Comparison of ENCODE assay signal across 12 mouse cellular contexts in the genomic region with DNA sequence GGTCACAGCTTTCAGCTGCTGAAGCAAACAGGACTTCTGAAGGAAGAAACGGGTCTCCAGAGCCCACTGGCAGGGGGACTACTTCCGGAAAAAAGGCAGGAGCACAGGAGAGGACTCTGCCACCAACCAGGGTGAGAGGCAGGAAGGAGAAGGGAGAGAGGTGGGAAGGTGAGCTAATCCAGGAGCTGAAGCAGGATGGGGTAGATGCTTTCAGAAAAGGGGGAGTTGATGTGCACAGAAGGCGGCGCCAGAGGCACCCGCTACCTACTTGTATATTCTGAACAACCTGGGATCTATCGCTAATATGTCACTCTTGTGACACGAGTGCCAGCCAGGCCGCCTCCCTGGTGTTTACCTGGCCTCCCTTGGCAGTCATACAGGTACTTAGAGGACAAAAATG. TPM values are rescaled to one million over a fixed set of nuclear protein-coding genes. Genes with fewer than 3 reads are reported as not detected.
DNase-seq lines count a peak whose midpoint lies in the region; ATAC-seq lines count a peak whose summit lies in the region.
"Had no signal": no experiment of that assay in that cellular context is flagged by ENCODE, and none has a peak within 500 bp of the region (broad histone marks: within the 10 kb centered on the region; RNA-seq: fewer than 3 reads in every experiment).

Gene Lrrc3c, plus strand, starts transcription at position 301 of the 400 bp plus-strand sequence.

- no peak within 1 kb of the TSS for H3K4me3 ChIP-seq in heart, embryonic 12.5 days
- no peak within 1 kb of the TSS for H3K4me3 ChIP-seq in liver, embryonic 13.5 days (replicated peaks)
- peak within 1 kb of the TSS; percentile 19; the same call in 1 of the 2 replicates for H3K4me3 ChIP-seq in brown adipose tissue, adult 24 weeks (ENCODE audit: insufficient read depth, low read depth, low read length)
- H3K4me3 ChIP-seq in limb, embryonic 11.5 days (ENCODE audit: low read depth, low read length), result no peak within 1 kb of the TSS
- H3K4me3 ChIP-seq: liver, embryonic 15.5 days had no signal

- WGBS in heart, embryonic 12.5 days, result 86% methylated on average over 8 of the region's 8 CpGs
- WGBS in liver, embryonic 13.5 days (ENCODE audit: insufficient replicate concordance), result 73% methylated on average over 8 of the region's 8 CpGs
- 88% methylated on average over 8 of the region's 8 CpGs for WGBS in limb, embryonic 11.5 days

- H3K36me3 ChIP-seq in heart, embryonic 12.5 days, result no peaks in the 10 kb centered on the region
- no peaks in the 10 kb centered on the region for H3K36me3 ChIP-seq in liver, embryonic 13.5 days
- H3K36me3 ChIP-seq in limb, embryonic 11.5 days (ENCODE audit: control insufficient read depth, insufficient read depth, low read length), result no peaks in the 10 kb centered on the region
- H3K36me3 ChIP-seq: liver, embryonic 15.5 days had no signal

- H3K4me1 ChIP-seq in heart, embryonic 12.5 days (replicated peaks), result peaks cover 40% of the 10 kb centered on the region
- H3K4me1 ChIP-seq in liver, embryonic 13.5 days (replicated peaks), result peaks cover 22% of the 10 kb centered on the region
- H3K4me1 ChIP-seq in brown adipose tissue, adult 24 weeks (ENCODE audit: control insufficient read depth, insufficient read depth, insufficient read length, low read length), result no peaks in the 10 kb centered on the region; the same call in 1 of the 2 replicates
- H3K4me1 ChIP-seq in limb, embryonic 11.5 days (ENCODE audit: control insufficient read depth, insufficient read depth, low read length), result peaks cover 2% of the 10 kb centered on the region; the same call in 1 of the 2 replicates

- no peaks in the 10 kb centered on the region for H3K9me3 ChIP-seq in heart, embryonic 12.5 days (replicated peaks)
- H3K9me3 ChIP-seq in liver, embryonic 13.5 days (replicated peaks), result no peaks in the 10 kb centered on the region
- H3K9me3 ChIP-seq in limb, embryonic 11.5 days (ENCODE audit: control insufficient read depth, low read length), result no peaks in the 10 kb centered on the region
- H3K9me3 ChIP-seq: liver, embryonic 15.5 days had no signal

- H3K4me2 ChIP-seq in heart, embryonic 12.5 days, result peak within 1 kb of the TSS; percentile 31; the same call in 1 of the 2 replicates
- no peak within 1 kb of the TSS for H3K4me2 ChIP-seq in liver, embryonic 13.5 days
- no peak within 1 kb of the TSS for H3K4me2 ChIP-seq in limb, embryonic 11.5 days (ENCODE audit: low read depth, severe bottlenecking)
- H3K4me2 ChIP-seq: liver, embryonic 15.5 days had no signal

- H3K9ac ChIP-seq in heart, embryonic 12.5 days, result peak within 1 kb of the TSS; percentile 27; the same call in 1 of the 2 replicates
- no peak within 1 kb of the TSS for H3K9ac ChIP-seq in liver, embryonic 13.5 days
- H3K9ac ChIP-seq in limb, embryonic 11.5 days (ENCODE audit: low read length), result 0 out of 2 replicates have a peak within 1 kb of the TSS, but pooled peaks have one; percentile 2
- H3K9ac ChIP-seq: liver, embryonic 15.5 days had no signal

- H3K27ac ChIP-seq in heart, embryonic 12.5 days (ENCODE audit: poor library complexity, severe bottlenecking), result no peak within 1 kb of the TSS
- peak within 1 kb of the TSS; percentile 16; the same call in 1 of the 2 replicates for H3K27ac ChIP-seq in liver, embryonic 13.5 days
- H3K27ac ChIP-seq in brown adipose tissue, adult 24 weeks (replicated peaks; ENCODE audit: low read depth, low read length), result no peak within 1 kb of the TSS
- no peak within 1 kb of the TSS for H3K27ac ChIP-seq in limb, embryonic 11.5 days (replicated peaks; ENCODE audit: low read depth, low read length)
- H3K27ac ChIP-seq: liver, embryonic 15.5 days had no signal

- DNase-seq in heart, adult 18-20 months, result no peak
- no peak for DNase-seq in liver, embryonic 13.5 days
- no peak for DNase-seq in liver
- DNase-seq in limb, embryonic 11.5 days (ENCODE audit: low spot score), result no peak
- DNase-seq in frontal cortex, postnatal 10 days (ENCODE audit: low spot score in 2 of 2), result no peak
- DNase-seq: adrenal gland, adult 8-10 months had no signal

- peaks cover 27% of the 10 kb centered on the region for H3K27me3 ChIP-seq in heart, embryonic 12.5 days (replicated peaks)
- H3K27me3 ChIP-seq in liver, embryonic 13.5 days, result peaks cover 52% of the 10 kb centered on the region
- peaks cover 10% of the 10 kb centered on the region for H3K27me3 ChIP-seq in limb, embryonic 11.5 days (ENCODE audit: control insufficient read depth, insufficient read depth, low read length)

- ATAC-seq in heart, embryonic 12.5 days (ENCODE audit: insufficient number of reproducible peaks, low FRiP score), result no peak
- no peak for ATAC-seq in liver, embryonic 13.5 days (ENCODE audit: low read depth)
- no peak for ATAC-seq in limb, embryonic 11.5 days (ENCODE audit: insufficient number of reproducible peaks, low FRiP score, low TSS enrichment, low read depth)

RNA-seq across cellular contexts. Expression of gene Lrrc3c, which starts in this region (rescaled TPM):
- polyA plus RNA-seq in heart, embryonic 12.5 days (2016; fragmentation: Nextera tagmentation; extraction: Ambion mirVana), result not detected in 2 replicates
- not detected for total RNA-seq in heart, adult 18-20 months (2021)
- not detected in 2 replicates for polyA plus RNA-seq in liver, embryonic 13.5 days (2015; fragmentation: Nextera tagmentation; extraction: Ambion mirVana)
- not detected in 2 replicates for polyA plus RNA-seq in brown adipose tissue, adult 24 weeks (2012; ENCODE audit: insufficient read depth, insufficient read length, missing spikeins)
- not detected in 2 replicates for polyA plus RNA-seq in limb, embryonic 11.5 days (2014; fragmentation: Nextera tagmentation; extraction: Ambion mirVana)
- total RNA-seq: adrenal gland, adult 8-10 months; gastrocnemius, postnatal 10 days; left cerebral cortex, postnatal 10 days had no signal
- polyA plus RNA-seq: liver, embryonic 15.5 days; thymus, postnatal 0 days had no signal
